Mouse (Mus musculus) stomach, postnatal 0 days (tissue): ENCODE data around the gene Kera. TPM values are rescaled to one million over a fixed set of nuclear protein-coding genes. Genes with fewer than 3 reads are reported as not detected.

Source experiments
- ATAC-seq: fragments of 200-750 bp; cut with Nextera tagmentation; 2 replicates; pipeline ENCODE4 v1.8.0; 2017; ENCODE audit not compliant: low FRiP score, low TSS enrichment
- DNase-seq: peaks from one replicate; pipeline ENCODE4 v3.0.0-alpha.2; 2016; ENCODE audit warnings: low spot score
- H3K27ac ChIP-seq: fragments of 300-500 bp; sonication (generic); replicated peaks from 2 replicates; pipeline ENCODE4 v1.5.1; 2014; ENCODE audit warnings: mild to moderate bottlenecking, control low read depth
- H3K27me3 ChIP-seq: fragments of 300-500 bp; sonication (generic); 2 replicates; pipeline ENCODE4 v1.6.1; 2014; ENCODE audit warnings: low read length; ENCODE audit not compliant: control insufficient read depth, insufficient read depth
- H3K36me3 ChIP-seq: fragments of 300-500 bp; sonication (generic); 2 replicates; pipeline ENCODE4 v1.6.1; 2014; ENCODE audit warnings: low read length, mixed read lengths; ENCODE audit not compliant: control insufficient read depth, insufficient read depth
- H3K4me1 ChIP-seq: fragments of 300-500 bp; sonication (generic); replicated peaks from 2 replicates; pipeline ENCODE4 v1.6.1; 2014; ENCODE audit warnings: antibody characterized with exemption; ENCODE audit not compliant: control insufficient read depth, insufficient read depth
- H3K4me2 ChIP-seq: fragments of 300-500 bp; sonication (generic); replicated peaks from 2 replicates; pipeline ENCODE4 v1.6.1; 2014; ENCODE audit warnings: low read depth, mild to moderate bottlenecking, control low read depth, moderate library complexity
- H3K4me3 ChIP-seq: fragments of 300-500 bp; sonication (generic); 2 replicates; pipeline ENCODE4 v1.5.1; 2014; ENCODE audit warnings: low read depth, low read length, control low read depth
- H3K9ac ChIP-seq: fragments of 300-500 bp; sonication (generic); 2 replicates; pipeline ENCODE4 v1.6.1; 2014; ENCODE audit warnings: mild to moderate bottlenecking, low read length, control low read depth, mixed read lengths
- H3K9me3 ChIP-seq: fragments of 300-500 bp; sonication (generic); 2 replicates; pipeline ENCODE4 v1.6.1; 2016; ENCODE audit warnings: low read length; ENCODE audit not compliant: control insufficient read depth
- CTCF ChIP-seq: IDR thresholded peaks from 2 replicates; pipeline ENCODE4 v1.5.1; 2016; ENCODE audit warnings: antibody characterized with exemption, low read depth, mild to moderate bottlenecking, moderate library complexity
- EP300 ChIP-seq: optimal IDR thresholded peaks from 2 replicates; pipeline ENCODE3; 2016; ENCODE audit warnings: antibody characterized with exemption
- WGBS: fragments of 180-500 bp; shearing (Covaris S2); extraction: QIAGEN DNeasy Blood & Tissue Kit; methylation state at CpG from one replicate; pipeline ENCODE4 v1.1.7; 2014; 5-methylcytosine and 5-hydroxymethylcytosine counted together
- polyA plus RNA-seq: library from polyadenylated mRNA; unstranded; fragments of >200 nt; fragmentation: Nextera tagmentation; extraction: Ambion mirVana; gene quantifications from 2 replicates; pipeline ENCODE4 v1.2.1, GENCODE M21; 2015

Gene Kera
- polyA plus RNA-seq, 1 experiment from 2014 or later = 0.35 TPM

DNA sequence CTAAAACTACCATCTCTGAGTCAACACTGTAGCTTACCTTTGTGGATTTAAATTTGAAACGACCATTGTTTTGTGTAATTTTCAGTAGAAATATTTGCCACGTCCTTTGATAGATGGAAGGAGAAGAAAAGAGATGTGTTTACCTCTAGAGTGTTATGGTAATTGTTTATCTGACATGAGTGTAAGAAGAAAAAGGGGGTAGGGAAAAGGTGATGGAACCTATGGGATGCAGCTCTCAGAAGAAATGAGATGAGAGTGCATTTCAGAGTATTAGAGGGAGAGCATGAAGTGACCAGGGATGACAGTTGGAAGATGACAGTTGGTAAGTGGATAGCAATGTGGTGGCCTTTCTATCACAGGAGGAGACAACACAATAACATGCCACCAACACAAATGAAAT, 37.1 kb downstream of the Kera start, which contains the start of gene Epyc:
Gene Epyc (plus strand): TSS at position 301 of the 400 bp plus-strand sequence.
- H3K27ac ChIP-seq = no peak within 1 kb of the TSS
- H3K4me2 ChIP-seq = no peak within 1 kb of the TSS
- ATAC-seq (no peak), DNase-seq (no peak)
- H3K36me3 ChIP-seq = no peaks in the 10 kb centered on the region
- no peaks in the 10 kb centered on the region for H3K9me3 ChIP-seq
- H3K27me3 ChIP-seq = no peaks in the 10 kb centered on the region
- TF ChIP-seq CTCF (no peak), EP300 (no peak)
- no peaks in the 10 kb centered on the region for H3K4me1 ChIP-seq
- 77% methylated on average over 2 of the region's 2 CpGs for WGBS
- H3K9ac ChIP-seq = no peak within 1 kb of the TSS
- H3K4me3 ChIP-seq = no peak within 1 kb of the TSS

DNA sequence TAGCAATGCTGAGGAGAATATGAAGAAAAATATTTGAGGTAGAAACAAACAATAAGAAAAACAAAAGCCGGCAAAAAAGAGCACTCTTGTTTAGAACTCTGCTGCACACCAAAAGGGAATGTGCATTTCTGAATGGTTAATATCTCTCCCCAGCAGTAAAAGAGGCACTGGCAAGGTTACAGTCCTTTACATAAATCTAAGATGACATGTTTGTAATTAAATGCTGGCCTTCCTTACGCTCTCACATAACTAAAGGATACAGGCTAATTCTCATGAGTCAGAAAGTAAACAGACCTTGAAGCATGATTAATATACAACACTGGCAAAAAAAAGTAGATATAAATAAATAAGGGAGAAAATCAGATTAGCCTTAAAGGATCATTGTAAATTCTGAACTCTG, 43.7 kb downstream of the Kera start:
- Histone ChIP-seq H3K4me1 (no peaks in the 10 kb centered on the region), H3K36me3 (no peaks in the 10 kb centered on the region), H3K4me2 (no peak overlapping the region), H3K27ac (no peak overlapping the region), H3K9ac (no peak overlapping the region), H3K9me3 (no peaks in the 10 kb centered on the region), H3K4me3 (no peak overlapping the region), H3K27me3 (no peaks in the 10 kb centered on the region)
- DNase-seq (no peak), ATAC-seq (no peak)
- 27% methylated on average over 2 of the region's 2 CpGs for WGBS
- no peak for TF ChIP-seq EP300
- TF ChIP-seq CTCF = no peak

DNA sequence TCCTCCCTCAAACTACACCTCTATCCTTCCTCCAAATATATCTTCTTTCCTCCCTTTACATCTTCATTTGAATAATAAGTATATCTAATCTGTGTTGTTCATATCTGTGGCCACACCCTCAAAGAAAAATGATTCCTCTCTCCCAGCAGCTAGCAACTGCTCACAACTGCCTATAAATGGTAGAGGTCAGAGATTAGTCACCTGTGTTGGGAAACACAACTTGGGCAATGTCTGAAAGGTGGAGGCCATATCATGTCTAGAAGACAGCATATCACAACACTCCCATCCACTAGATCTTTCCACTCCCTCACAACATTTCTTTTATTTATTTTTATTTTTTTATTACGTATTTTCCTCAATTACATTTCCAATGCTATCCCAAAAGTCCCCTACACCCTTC, 52.8 kb downstream of the Kera start:
- H3K4me2 ChIP-seq = no peak overlapping the region
- no peak for TF ChIP-seq EP300
- no peak for TF ChIP-seq CTCF
- no peak for ATAC-seq
- no peak overlapping the region for H3K27ac ChIP-seq
- H3K4me1 ChIP-seq = no peaks in the 10 kb centered on the region
- H3K9ac ChIP-seq = no peak overlapping the region
- H3K9me3 ChIP-seq = no peaks in the 10 kb centered on the region
- WGBS = 91% methylated on average over 1 of the region's 1 CpGs
- no peaks in the 10 kb centered on the region for H3K27me3 ChIP-seq
- H3K4me3 ChIP-seq = no peak overlapping the region
- no peak for DNase-seq
- H3K36me3 ChIP-seq = no peaks in the 10 kb centered on the region

Other genes with a start within 250 kb of the Kera start
- 589 and 601 TPM in 2 replicates for gene Dcn, start 127.3 kb upstream of the Kera start, polyA plus RNA-seq
- gene Lum, start 41.8 kb upstream of the Kera start, polyA plus RNA-seq = 143 and 155 TPM in 2 replicates
- 0.54 and 0.89 TPM in 2 replicates for gene Epyc, start 37.2 kb downstream of the Kera start, polyA plus RNA-seq
- gene Ccer1, start 86.2 kb downstream of the Kera start, polyA plus RNA-seq = not detected in 2 replicates
- gene C030005K15Rik, start 119.9 kb downstream of the Kera start, polyA plus RNA-seq = not detected in 2 replicates